Mouse (Mus musculus) embryonic facial prominence, embryonic 11.5 days (tissue): ENCODE data around the gene Erich3. TPM values are rescaled to one million over a fixed set of nuclear protein-coding genes. Genes with fewer than 3 reads are reported as not detected.

Experiments
- ATAC-seq: fragments of 200-750 bp; cut with Nextera tagmentation; replicated peaks from 2 replicates; pipeline ENCODE4 v1.8.0; 2017; ENCODE audit warnings: low read depth; ENCODE audit not compliant: insufficient number of reproducible peaks, low FRiP score, low TSS enrichment
- DNase-seq: peaks from one replicate; pipeline ENCODE4 v3.0.0-alpha.2; 2015; ENCODE audit warnings: low spot score
- H3K27ac ChIP-seq: fragments of 300-500 bp; sonication (generic); replicated peaks from 2 replicates; pipeline ENCODE4 v1.5.1; 2014; ENCODE audit warnings: mild to moderate bottlenecking, low read depth, low read length, control low read depth
- H3K27me3 ChIP-seq: fragments of 300-500 bp; sonication (generic); 2 replicates; pipeline ENCODE4 v1.6.1; 2014; ENCODE audit warnings: mild to moderate bottlenecking, low read length, moderate library complexity, mixed read lengths; ENCODE audit not compliant: control insufficient read depth, insufficient read depth
- H3K36me3 ChIP-seq: fragments of 300-500 bp; sonication (generic); replicated peaks from 2 replicates; pipeline ENCODE4 v1.6.1; 2014; ENCODE audit warnings: low read depth, mild to moderate bottlenecking, low read length, moderate library complexity, mixed read lengths; ENCODE audit not compliant: control insufficient read depth, insufficient read depth
- H3K4me1 ChIP-seq: fragments of 300-500 bp; sonication (generic); 2 replicates; pipeline ENCODE4 v1.6.1; 2014; ENCODE audit warnings: low read length, mixed read lengths; ENCODE audit not compliant: control insufficient read depth, insufficient read depth
- H3K4me2 ChIP-seq: fragments of 300-500 bp; sonication (generic); 2 replicates; pipeline ENCODE4 v1.6.1; 2014; ENCODE audit warnings: low read depth, mild to moderate bottlenecking, control low read depth, low read length, moderate library complexity
- H3K4me3 ChIP-seq: fragments of 300-500 bp; sonication (generic); 2 replicates; pipeline ENCODE4 v1.5.1; 2014; ENCODE audit warnings: low read depth, low read length, control low read depth
- H3K9ac ChIP-seq: fragments of 300-500 bp; sonication (generic); replicated peaks from 2 replicates; pipeline ENCODE4 v1.6.1; 2014; ENCODE audit warnings: mild to moderate bottlenecking, control low read depth, low read length
- H3K9me3 ChIP-seq: fragments of 300-500 bp; sonication (generic); replicated peaks from 2 replicates; pipeline ENCODE4 v1.6.1; 2016; ENCODE audit warnings: mild to moderate bottlenecking, low read length, inconsistent platforms, mixed read lengths; ENCODE audit not compliant: control insufficient read depth
- WGBS: fragments of 180-500 bp; shearing (Covaris S2); extraction: QIAGEN DNeasy Blood & Tissue Kit; methylation state at CpG from one replicate; pipeline ENCODE4 v1.1.7; 2014; 5-methylcytosine and 5-hydroxymethylcytosine counted together
- polyA plus RNA-seq: library from polyadenylated mRNA; unstranded; fragments of >200 nt; fragmentation: Nextera tagmentation; extraction: Ambion mirVana; gene quantifications from 2 replicates; pipeline ENCODE4 v1.2.1, GENCODE M21; 2014

Erich3 gene
- polyA plus RNA-seq, 1 experiment from 2014 or later: 0.17 TPM

GRCm38 (mm10) chr3:154655711-154656110 is 7.9 kb upstream of the Erich3 start:
- ATAC-seq (no peak), DNase-seq (no peak)
- 0 out of 2 replicates have a peak, but pooled peaks cover 2% of the 10 kb centered on the region for H3K27me3 ChIP-seq
- H3K9ac ChIP-seq: no peak overlapping the region
- 82% methylated on average over 5 of the region's 5 CpGs for WGBS
- H3K9me3 ChIP-seq: no peaks in the 10 kb centered on the region
- no peak overlapping the region for H3K27ac ChIP-seq
- H3K4me2 ChIP-seq: no peak overlapping the region
- H3K4me3 ChIP-seq: no peak overlapping the region
- no peaks in the 10 kb centered on the region for H3K4me1 ChIP-seq
- H3K36me3 ChIP-seq: no peaks in the 10 kb centered on the region

- H3K4me3 ChIP-seq: peak overlapping the region; percentile 31
- H3K27me3 ChIP-seq: peaks cover 13% of the 10 kb centered on the region
- H3K4me2 ChIP-seq: peak overlapping the region; percentile 69
- H3K4me1 ChIP-seq: no peaks in the 10 kb centered on the region; the same call in 1 of the 2 replicates
- peak; percentile 60 for ATAC-seq
- WGBS: 5% methylated on average over 25 of the region's 27 CpGs
- DNase-seq: peak; percentile 34
- peak overlapping the region; percentile 7; the same call in 1 of the 2 replicates for H3K9ac ChIP-seq
- H3K27ac ChIP-seq: no peak overlapping the region
- H3K36me3 ChIP-seq: no peaks in the 10 kb centered on the region
- no peaks in the 10 kb centered on the region for H3K9me3 ChIP-seq
Measured at GRCm38 (mm10) chr3:154663976-154664581, 420 bp downstream of the Erich3 start.

GRCm38 (mm10) chr3:154664636-154665035 is 977 bp downstream of the Erich3 start:
- H3K9me3 ChIP-seq: no peaks in the 10 kb centered on the region
- H3K4me2 ChIP-seq: no peak overlapping the region
- no peaks in the 10 kb centered on the region for H3K36me3 ChIP-seq
- H3K27me3 ChIP-seq: peaks cover 13% of the 10 kb centered on the region
- H3K9ac ChIP-seq: no peak overlapping the region
- ATAC-seq (no peak), DNase-seq (no peak)
- H3K4me3 ChIP-seq: no peak overlapping the region
- H3K4me1 ChIP-seq: no peaks in the 10 kb centered on the region; the same call in 1 of the 2 replicates
- WGBS: 42% methylated on average over 4 of the region's 4 CpGs
- no peak overlapping the region for H3K27ac ChIP-seq

GRCm38 (mm10) chr3:154668485-154668884 is 4.8 kb downstream of the Erich3 start:
- Histone ChIP-seq H3K9me3 (no peaks in the 10 kb centered on the region), H3K4me3 (no peak overlapping the region), H3K4me2 (no peak overlapping the region), H3K27ac (no peak overlapping the region), H3K36me3 (no peaks in the 10 kb centered on the region), H3K4me1 (no peaks in the 10 kb centered on the region; the same call in 1 of the 2 replicates), H3K9ac (no peak overlapping the region), H3K27me3 (peaks cover 8% of the 10 kb centered on the region)
- WGBS: 86% methylated on average over 3 of the region's 3 CpGs
- ATAC-seq (no peak), DNase-seq (no peak)

GRCm38 (mm10) chr3:154670584-154670983 is 6.9 kb downstream of the Erich3 start:
- 83% methylated on average over 6 of the region's 6 CpGs for WGBS
- Histone ChIP-seq H3K9ac (no peak overlapping the region), H3K4me1 (no peaks in the 10 kb centered on the region), H3K4me2 (no peak overlapping the region), H3K27ac (no peak overlapping the region), H3K36me3 (no peaks in the 10 kb centered on the region), H3K4me3 (no peak overlapping the region), H3K9me3 (no peaks in the 10 kb centered on the region), H3K27me3 (no peaks in the 10 kb centered on the region)
- DNase-seq (no peak), ATAC-seq (no peak)

- DNase-seq (no peak), ATAC-seq (no peak)
- Histone ChIP-seq H3K36me3 (no peaks in the 10 kb centered on the region), H3K4me3 (no peak overlapping the region), H3K27ac (no peak overlapping the region), H3K27me3 (no peaks in the 10 kb centered on the region), H3K4me2 (no peak overlapping the region), H3K4me1 (no peaks in the 10 kb centered on the region), H3K9ac (no peak overlapping the region), H3K9me3 (no peaks in the 10 kb centered on the region)
- WGBS: 73% methylated on average over 5 of the region's 5 CpGs
Measured at GRCm38 (mm10) chr3:154671013-154671412, 7.4 kb downstream of the Erich3 start.

GRCm38 (mm10) chr3:154673326-154673725 is 9.7 kb downstream of the Erich3 start:
- Histone ChIP-seq H3K4me1 (no peaks in the 10 kb centered on the region), H3K27me3 (no peaks in the 10 kb centered on the region), H3K27ac (no peak overlapping the region), H3K36me3 (no peaks in the 10 kb centered on the region), H3K4me3 (no peak overlapping the region), H3K4me2 (no peak overlapping the region), H3K9ac (no peak overlapping the region), H3K9me3 (no peaks in the 10 kb centered on the region)
- 69% methylated on average over 8 of the region's 8 CpGs for WGBS
- no peak for ATAC-seq
- DNase-seq: no peak

- DNase-seq: no peak
- Histone ChIP-seq H3K4me1 (no peaks in the 10 kb centered on the region), H3K9me3 (no peaks in the 10 kb centered on the region), H3K4me2 (no peak overlapping the region), H3K27ac (no peak overlapping the region), H3K27me3 (no peaks in the 10 kb centered on the region), H3K36me3 (no peaks in the 10 kb centered on the region), H3K4me3 (no peak overlapping the region), H3K9ac (no peak overlapping the region)
- WGBS: 67% methylated on average over 2 of the region's 2 CpGs
- ATAC-seq: no peak
Measured at GRCm38 (mm10) chr3:154682570-154682969, 18.9 kb downstream of the Erich3 start.
